Mouse (Mus musculus) lung, adult 10 weeks (tissue): ENCODE results near the gene 1810055G02Rik. TPM values are rescaled to one million over a fixed set of nuclear protein-coding genes. Genes with fewer than 3 reads are reported as not detected.

Source experiments
- polyA plus RNA-seq: library from polyadenylated mRNA; stranded (reverse); fragments of 350-450 nt; fragmentation: Illumina TruSeq; extraction: RNeasy Lipid Tissue Mini Kit (QIAGEN cat#74804); gene quantifications from one replicate; pipeline ENCODE4 v1.2.3, GENCODE M21; 2014; ENCODE audit warnings: low read depth, low replicate concordance; ENCODE audit not compliant: insufficient read depth

Gene 1810055G02Rik
- 8.9 TPM for polyA plus RNA-seq

GRCm38 (mm10) chr19:3708078-3709012 is at the start of gene 1810055G02Rik:
TSS of gene 1810055G02Rik (plus strand) at chr19:3708293.

GRCm38 (mm10) chr19:3686215-3686894 is 21.7 kb upstream of the 1810055G02Rik start, which contains the start of gene Lrp5:
TSS of gene Lrp5 (minus strand) at chr19:3686564.

DNA sequence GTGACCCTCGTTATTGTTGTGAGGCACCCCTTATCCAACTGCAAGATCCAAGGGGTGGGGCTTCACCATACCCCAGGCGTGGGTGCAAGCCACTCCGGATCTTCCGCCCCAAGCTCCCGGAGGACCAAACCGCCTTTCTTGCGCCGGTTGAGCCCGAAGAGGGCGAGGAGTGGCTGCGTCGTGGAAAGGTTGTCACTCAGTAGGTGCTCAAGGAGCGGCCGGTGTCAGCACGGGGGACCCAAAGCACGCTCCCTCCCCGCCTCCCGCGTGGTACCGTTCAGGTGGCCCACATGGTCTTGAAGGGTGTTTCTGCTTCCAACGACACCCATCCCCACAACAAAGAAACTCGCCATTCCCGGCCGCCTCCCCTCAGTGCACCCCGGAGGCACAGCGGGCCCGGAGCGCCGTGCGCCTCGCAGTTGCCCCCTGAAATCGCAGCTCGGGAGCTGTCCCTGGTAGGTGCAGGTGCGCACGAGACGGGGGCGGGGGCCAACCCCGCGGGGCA is 59.2 kb downstream of the 1810055G02Rik start, which contains the start of gene Kmt5b:
Gene Kmt5b (plus strand): TSS at position 146 of the 505 bp plus-strand sequence.

Other genes with a start within 250 kb of the 1810055G02Rik start
- gene Ppp6r3, start 132.5 kb upstream of the 1810055G02Rik start, polyA plus RNA-seq = 29.6 TPM
- 27.8 TPM for gene Lrp5, start 21.7 kb upstream of the 1810055G02Rik start, polyA plus RNA-seq
- gene Kmt5b, start 59.1 kb downstream of the 1810055G02Rik start, polyA plus RNA-seq = 13.1 TPM
- 34.0 TPM for gene Chka, start 143.5 kb downstream of the 1810055G02Rik start, polyA plus RNA-seq
- 35.0 TPM for gene Tcirg1, start 198.8 kb downstream of the 1810055G02Rik start, polyA plus RNA-seq
- 140 TPM for gene Ndufs8, start 204.5 kb downstream of the 1810055G02Rik start, polyA plus RNA-seq
- gene Aldh3b1, start 221.5 kb downstream of the 1810055G02Rik start, polyA plus RNA-seq = 53.6 TPM
- 56.9 TPM for gene Unc93b1, start 226.9 kb downstream of the 1810055G02Rik start, polyA plus RNA-seq